Mouse (Mus musculus): Measurements from ENCODE around the gene Mrgpra6. TPM values are rescaled to one million over a fixed set of nuclear protein-coding genes. Genes with fewer than 3 reads are reported as not detected.

Gene Mrgpra6
- polyA plus RNA-seq (2012; ENCODE audit: insufficient read depth, low replicate concordance), result not detected in 2 replicates

GRCm38 (mm10) chr7:47204830-47205229 lies at the start of gene Mrgpra6:
Gene Mrgpra6 (minus strand): TSS chr7:47204920.
- Histone ChIP-seq H3K36me3 (replicated peaks; ENCODE audit: low read length) (no peaks in the 10 kb centered on the region), H3K4me3 (replicated peaks) (no peak within 1 kb of the TSS), H3K4me1 (peaks cover 9% of the 10 kb centered on the region), H3K9me3 (peaks cover 10% of the 10 kb centered on the region), H3K27me3 (replicated peaks) (no peaks in the 10 kb centered on the region)
- no peak for TF ChIP-seq FLI1 (IDR thresholded peaks at IDR 0.05; ENCODE audit: low read length)
- no peak for TF ChIP-seq GATA1 (IDR thresholded peaks at IDR 0.05; ENCODE audit: borderline replicate concordance, low read length)

GRCm38 (mm10) chr7:47252770-47253169 lies 48.0 kb upstream of the Mrgpra6 start, which contains the start of gene Mrgpra9:
Gene Mrgpra9 (minus strand): TSS chr7:47252848.
- no peaks in the 10 kb centered on the region for H3K4me1 ChIP-seq
- TF ChIP-seq FLI1 (IDR thresholded peaks at IDR 0.05; ENCODE audit: low read length), result no peak
- no peak for TF ChIP-seq GATA1 (IDR thresholded peaks at IDR 0.05; ENCODE audit: borderline replicate concordance, low read length)
- H3K36me3 ChIP-seq (replicated peaks; ENCODE audit: low read length), result no peaks in the 10 kb centered on the region
- no peaks in the 10 kb centered on the region for H3K9me3 ChIP-seq
- H3K27me3 ChIP-seq (replicated peaks), result no peaks in the 10 kb centered on the region
- no peak within 1 kb of the TSS for H3K4me3 ChIP-seq (replicated peaks)

- no peaks in the 10 kb centered on the region for H3K36me3 ChIP-seq (replicated peaks; ENCODE audit: low read length)
- H3K9me3 ChIP-seq, result no peaks in the 10 kb centered on the region
- H3K4me1 ChIP-seq, result no peaks in the 10 kb centered on the region
- no peaks in the 10 kb centered on the region for H3K27me3 ChIP-seq (replicated peaks)
- no peak overlapping the region for H3K4me3 ChIP-seq (replicated peaks)
- TF ChIP-seq FLI1 (IDR thresholded peaks at IDR 0.05; ENCODE audit: low read length) (no peak), GATA1 (IDR thresholded peaks at IDR 0.05; ENCODE audit: borderline replicate concordance, low read length) (no peak)
Measured at GRCm38 (mm10) chr7:47244658-47245057, 39.9 kb upstream of the Mrgpra6 start.

- Histone ChIP-seq H3K27me3 (replicated peaks) (no peaks in the 10 kb centered on the region), H3K9me3 (peaks cover 8% of the 10 kb centered on the region), H3K36me3 (replicated peaks; ENCODE audit: low read length) (no peaks in the 10 kb centered on the region), H3K4me3 (replicated peaks) (no peak overlapping the region), H3K4me1 (no peaks in the 10 kb centered on the region)
- no peak for TF ChIP-seq GATA1 (IDR thresholded peaks at IDR 0.05; ENCODE audit: borderline replicate concordance, low read length)
Measured at GRCm38 (mm10) chr7:47195271-47195670, 9.4 kb downstream of the Mrgpra6 start.

GRCm38 (mm10) chr7:47170814-47171213 lies 33.9 kb downstream of the Mrgpra6 start:
- TF ChIP-seq FLI1 (IDR thresholded peaks at IDR 0.05; ENCODE audit: low read length), result no peak
- TF ChIP-seq GATA1 (IDR thresholded peaks at IDR 0.05; ENCODE audit: borderline replicate concordance, low read length), result no peak
- no peaks in the 10 kb centered on the region for H3K4me1 ChIP-seq
- H3K9me3 ChIP-seq, result no peaks in the 10 kb centered on the region
- no peak overlapping the region for H3K4me3 ChIP-seq (replicated peaks)
- H3K27me3 ChIP-seq (replicated peaks), result peaks cover 5% of the 10 kb centered on the region
- H3K36me3 ChIP-seq (replicated peaks; ENCODE audit: low read length), result no peaks in the 10 kb centered on the region

GRCm38 (mm10) chr7:47165028-47165427 lies 39.7 kb downstream of the Mrgpra6 start:
- Histone ChIP-seq H3K27me3 (replicated peaks) (peaks cover 9% of the 10 kb centered on the region), H3K4me1 (no peaks in the 10 kb centered on the region), H3K9me3 (no peaks in the 10 kb centered on the region), H3K4me3 (replicated peaks) (no peak overlapping the region), H3K36me3 (replicated peaks; ENCODE audit: low read length) (no peaks in the 10 kb centered on the region)
- no peak for TF ChIP-seq FLI1 (IDR thresholded peaks at IDR 0.05; ENCODE audit: low read length)
- no peak for TF ChIP-seq GATA1 (IDR thresholded peaks at IDR 0.05; ENCODE audit: borderline replicate concordance, low read length)

GRCm38 (mm10) chr7:47163203-47163602 lies 41.5 kb downstream of the Mrgpra6 start:
- Histone ChIP-seq H3K4me3 (replicated peaks) (no peak overlapping the region), H3K9me3 (no peaks in the 10 kb centered on the region), H3K36me3 (replicated peaks; ENCODE audit: low read length) (no peaks in the 10 kb centered on the region), H3K27me3 (replicated peaks) (peaks cover 9% of the 10 kb centered on the region), H3K4me1 (no peaks in the 10 kb centered on the region)
- no peak for TF ChIP-seq GATA1 (IDR thresholded peaks at IDR 0.05; ENCODE audit: borderline replicate concordance, low read length)
- TF ChIP-seq FLI1 (IDR thresholded peaks at IDR 0.05; ENCODE audit: low read length), result no peak

- TF ChIP-seq FLI1 (IDR thresholded peaks at IDR 0.05; ENCODE audit: low read length), result no peak
- no peak for TF ChIP-seq GATA1 (IDR thresholded peaks at IDR 0.05; ENCODE audit: borderline replicate concordance, low read length)
- peaks cover 8% of the 10 kb centered on the region for H3K27me3 ChIP-seq (replicated peaks)
- 0 out of 2 replicates have a peak, but pooled peaks cover 3% of the 10 kb centered on the region for H3K9me3 ChIP-seq
- H3K36me3 ChIP-seq (replicated peaks; ENCODE audit: low read length), result no peaks in the 10 kb centered on the region
- H3K4me3 ChIP-seq (replicated peaks), result no peak overlapping the region
- no peaks in the 10 kb centered on the region for H3K4me1 ChIP-seq
Measured at GRCm38 (mm10) chr7:47158451-47158850, 46.3 kb downstream of the Mrgpra6 start.

GRCm38 (mm10) chr7:47157743-47158142 lies 47.0 kb downstream of the Mrgpra6 start:
- H3K27me3 ChIP-seq (replicated peaks), result peaks cover 8% of the 10 kb centered on the region
- H3K4me3 ChIP-seq (replicated peaks), result no peak overlapping the region
- no peaks in the 10 kb centered on the region for H3K36me3 ChIP-seq (replicated peaks; ENCODE audit: low read length)
- H3K9me3 ChIP-seq, result 0 out of 2 replicates have a peak, but pooled peaks cover 3% of the 10 kb centered on the region
- H3K4me1 ChIP-seq, result no peaks in the 10 kb centered on the region
- TF ChIP-seq FLI1 (IDR thresholded peaks at IDR 0.05; ENCODE audit: low read length) (no peak), GATA1 (IDR thresholded peaks at IDR 0.05; ENCODE audit: borderline replicate concordance, low read length) (no peak)

- Histone ChIP-seq H3K4me3 (replicated peaks) (no peak overlapping the region), H3K27me3 (replicated peaks) (peaks cover 12% of the 10 kb centered on the region), H3K9me3 (0 out of 2 replicates have a peak, but pooled peaks cover 3% of the 10 kb centered on the region), H3K36me3 (replicated peaks; ENCODE audit: low read length) (no peaks in the 10 kb centered on the region), H3K4me1 (peaks cover 8% of the 10 kb centered on the region)
- TF ChIP-seq GATA1 (IDR thresholded peaks at IDR 0.05; ENCODE audit: borderline replicate concordance, low read length), result no peak
- no peak for TF ChIP-seq FLI1 (IDR thresholded peaks at IDR 0.05; ENCODE audit: low read length)
Measured at GRCm38 (mm10) chr7:47155849-47156248, 48.9 kb downstream of the Mrgpra6 start.

GRCm38 (mm10) chr7:47155396-47155795 lies 49.3 kb downstream of the Mrgpra6 start:
- no peak overlapping the region for H3K4me3 ChIP-seq (replicated peaks)
- peaks cover 12% of the 10 kb centered on the region for H3K27me3 ChIP-seq (replicated peaks)
- H3K4me1 ChIP-seq, result peaks cover 11% of the 10 kb centered on the region
- 0 out of 2 replicates have a peak, but pooled peaks cover 3% of the 10 kb centered on the region for H3K9me3 ChIP-seq
- no peaks in the 10 kb centered on the region for H3K36me3 ChIP-seq (replicated peaks; ENCODE audit: low read length)
- no peak for TF ChIP-seq GATA1 (IDR thresholded peaks at IDR 0.05; ENCODE audit: borderline replicate concordance, low read length)
- no peak for TF ChIP-seq FLI1 (IDR thresholded peaks at IDR 0.05; ENCODE audit: low read length)
